Mouse (Mus musculus) layer of hippocampus, adult 18-20 months (tissue): Measurements from ENCODE around the gene Psmd9. TPM values are rescaled to one million over a fixed set of nuclear protein-coding genes. Genes with fewer than 3 reads are reported as not detected.

Source experiments
- DNase-seq, 2 experiments: peaks; one replicate each; pipeline ENCODE4 v3.0.0; 2022; ENCODE audit warnings: low spot score in 2 of 2
- total RNA-seq, 2 experiments: library from RNA; stranded (reverse); gene quantifications; 2 replicates each; pipeline ENCODE4 v1.2.3; 2021

Gene Psmd9
- total RNA-seq, 2 experiments from 2014 or later, result 26.5 to 31.5 TPM

- DNase-seq, result no peak
These were observed 127.1 kb downstream of the Psmd9 start for GRCm38 (mm10) chr5:123296224-123296806.

GRCm38 (mm10) chr5:123296972-123297754 is 128.0 kb downstream of the Psmd9 start:
- no peak for DNase-seq

GRCm38 (mm10) chr5:123297830-123298229 is 128.6 kb downstream of the Psmd9 start:
- DNase-seq, result no peak

- no peak for DNase-seq
These were observed 129.3 kb downstream of the Psmd9 start for GRCm38 (mm10) chr5:123298526-123298925.

Other genes with a start within 250 kb of the Psmd9 start
- 10 to 100 TPM; 33.5 to 39.4 TPM for gene Kdm2b, start 179.6 kb upstream of the Psmd9 start, total RNA-seq
- gene Orai1, start 154.3 kb upstream of the Psmd9 start, total RNA-seq, result 10 to 100 TPM; 11.2 to 11.9 TPM
- under 1 TPM; 0.38 to 0.94 TPM for gene Morn3, start 122.4 kb upstream of the Psmd9 start, total RNA-seq
- gene Tmem120b, start 101.0 kb upstream of the Psmd9 start, total RNA-seq, result 10 to 100 TPM; 16.4 to 17.6 TPM
- gene Rhof, start 36.7 kb upstream of the Psmd9 start, total RNA-seq, result 10 to 100 TPM; 49.1 to 50.9 TPM
- gene Setd1b, start 27.2 kb upstream of the Psmd9 start, total RNA-seq, result 10 to 100 TPM; 34.8 to 37.4 TPM
- not detected for gene Hpd, start 13.3 kb downstream of the Psmd9 start, total RNA-seq
- gene Wdr66, start 82.7 kb downstream of the Psmd9 start, total RNA-seq, result 1 to 10 TPM; 4.6 to 6.0 TPM
- 10 to 100 TPM; 66.1 to 66.3 TPM for gene Bcl7a, start 174.4 kb downstream of the Psmd9 start, total RNA-seq
- gene Mlxip, start 225.4 kb downstream of the Psmd9 start, total RNA-seq, result 10 to 100 TPM; 15.4 to 20.6 TPM